Mouse (Mus musculus) erythroblast, adult 5-6 weeks (primary cell): ENCODE measurements around the gene Gm45208. TPM values are rescaled to one million over a fixed set of nuclear protein-coding genes. Genes with fewer than 3 reads are reported as not detected.
"Not testable (repeated sequence)": the region's sequence is repeated elsewhere in the genome, so short reads cannot be mapped to it uniquely, and the experiment has no call there.

Experiments
- ATAC-seq: replicated peaks from 2 replicates; pipeline ENCODE4 v1.8.0; 2016; ENCODE audit warnings: moderate number of reproducible peaks, mild to moderate bottlenecking, moderate TSS enrichment, inconsistent platforms; ENCODE audit not compliant: poor library complexity, low FRiP score, severe bottlenecking
- total RNA-seq, 2 experiments: library from RNA; stranded (forward) in 1 of 2; stranded (reverse) in 1 of 2; fragments of 150-400 nt in 1 of 2; fragments of 200-764, 138-1000 nt in 1 of 2; gene quantifications; 2 replicates each; pipeline versions ENCODE4 v1.2.3 to v1.2.4; 2015 to 2017; ENCODE audit warnings: low replicate concordance in 2 of 2

Gm45208 gene
- not detected in 2 replicates for total RNA-seq (2015; ENCODE audit: low replicate concordance)
- not detected in 2 replicates for total RNA-seq (2017; ENCODE audit: low replicate concordance)

DNA sequence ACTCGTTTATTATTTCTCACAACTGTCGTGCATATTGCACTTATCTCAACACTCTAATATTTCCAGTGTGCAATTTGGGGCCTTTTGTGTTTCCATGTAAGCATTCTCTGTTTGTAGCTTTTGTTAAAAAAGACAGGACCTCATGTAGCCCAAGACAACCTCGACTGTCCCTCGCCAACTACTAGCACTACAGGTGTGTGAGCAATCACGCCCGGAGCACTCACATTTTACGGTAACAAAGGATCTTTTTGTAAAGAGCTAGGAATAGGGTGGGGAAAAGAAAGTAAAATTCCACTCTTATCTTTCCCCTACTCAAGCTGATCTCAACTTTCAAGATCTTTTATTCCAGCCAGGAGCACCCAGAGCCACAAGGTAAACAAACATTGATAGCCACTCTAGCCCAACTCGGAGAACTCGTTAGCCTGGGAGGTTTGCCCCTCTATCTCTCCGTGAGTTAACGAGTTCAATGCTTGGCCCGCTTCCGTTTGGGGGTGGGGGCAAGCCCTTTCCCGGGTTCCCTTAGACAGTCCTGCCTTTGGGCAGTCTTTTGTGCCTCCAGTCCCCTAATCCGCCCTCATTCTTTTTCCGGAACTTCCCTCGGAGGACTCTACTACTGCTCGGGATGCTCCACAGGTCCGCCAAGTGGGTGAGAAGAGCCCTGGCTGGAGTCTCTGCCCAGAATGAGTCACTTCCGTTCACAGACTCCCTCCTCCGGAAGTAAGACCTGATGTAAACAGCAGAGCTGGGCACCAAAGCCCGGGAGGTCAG, at the start of gene Gm45208:
Gene Gm45208, plus strand, starts transcription at position 732 of the 768 bp plus-strand sequence.
- peak; percentile 96 for ATAC-seq

DNA sequence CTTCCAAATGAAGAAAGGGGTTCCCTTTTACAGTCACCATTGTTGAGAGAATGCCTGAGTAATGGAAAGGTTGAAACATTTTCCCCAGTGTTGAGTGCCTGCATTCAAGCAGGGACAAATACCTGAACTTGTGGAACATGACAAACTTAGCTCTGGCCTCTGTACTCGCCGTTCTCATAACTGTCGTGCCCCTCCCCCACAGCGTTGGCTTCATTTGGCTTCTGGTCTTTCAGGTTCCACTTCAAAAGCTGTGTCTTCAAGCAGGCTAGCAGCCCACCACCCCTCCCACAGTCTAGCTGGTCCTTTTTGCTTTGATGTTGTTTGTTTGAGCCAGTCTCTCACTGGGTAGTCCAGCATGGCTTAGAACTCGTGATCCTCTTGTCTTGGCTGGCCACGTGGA, 49.3 kb upstream of the Gm45208 start:
- ATAC-seq, result no peak

DNA sequence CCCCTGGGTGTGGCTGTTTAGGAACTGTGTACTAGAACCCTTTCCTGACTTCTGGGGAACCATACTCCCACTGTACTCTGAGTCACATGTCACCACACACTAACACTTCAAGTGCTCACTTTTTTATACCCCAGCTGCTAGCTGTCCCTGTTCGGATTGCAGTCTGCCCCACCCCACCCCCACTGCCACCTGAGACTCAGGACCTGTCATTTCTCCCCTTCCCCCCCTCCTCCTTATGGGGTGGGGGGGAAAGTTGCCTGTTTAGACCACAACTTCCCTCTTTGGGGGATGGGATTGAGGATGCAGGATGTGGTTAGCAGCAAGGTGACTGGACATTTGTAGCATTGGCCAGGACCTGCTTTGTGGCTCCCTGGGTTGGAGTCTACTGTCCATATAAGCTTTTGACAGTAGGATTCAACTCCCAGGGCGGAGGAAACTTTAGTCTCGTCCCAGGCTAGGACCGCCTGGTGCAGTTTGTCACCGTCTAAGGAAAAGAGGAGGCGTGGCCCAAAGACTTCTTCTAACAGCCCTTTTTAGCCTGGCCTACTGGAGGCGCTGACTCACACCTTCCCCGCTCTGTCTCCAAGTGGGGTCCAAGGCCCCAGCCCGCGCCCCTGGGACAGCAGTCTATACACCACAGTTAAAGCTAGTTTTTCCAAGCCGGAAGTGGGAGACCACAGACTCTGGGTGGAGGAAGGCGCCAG, 48.3 kb upstream of the Gm45208 start:
- no peak for ATAC-seq

DNA sequence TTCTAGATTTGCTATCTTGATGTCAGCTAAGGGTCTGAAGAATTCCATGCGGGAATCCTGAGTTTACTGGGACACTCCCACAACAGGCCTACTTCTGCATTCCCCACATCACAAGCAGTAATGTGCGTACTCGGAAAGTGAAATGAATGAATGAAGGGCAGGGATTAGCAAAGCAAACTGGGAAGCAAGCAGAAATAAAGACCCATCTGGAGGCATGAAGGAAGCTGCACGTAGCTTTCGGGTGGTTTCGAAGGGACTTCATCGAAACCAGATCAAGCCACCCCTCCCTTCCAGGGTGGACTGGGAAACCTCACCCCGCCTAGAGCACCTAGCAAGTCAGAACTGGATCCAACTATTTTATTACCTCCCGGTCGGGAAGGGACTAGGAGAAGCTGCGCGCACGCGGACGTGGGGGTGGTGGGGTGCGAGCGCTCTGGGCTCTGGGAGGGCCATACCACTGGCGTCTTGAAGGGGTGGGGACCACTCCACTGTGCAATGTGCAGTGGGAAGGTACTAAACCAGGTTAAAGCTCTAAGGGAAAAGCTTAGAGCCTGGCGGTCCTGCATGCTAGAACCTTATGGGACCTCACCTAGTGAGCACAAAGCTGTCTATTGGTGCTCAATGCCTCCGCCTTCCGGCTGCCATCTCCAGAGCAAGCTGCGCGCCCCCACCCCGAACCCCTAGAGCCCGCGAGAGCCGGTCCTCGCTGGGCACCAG, 47.6 kb upstream of the Gm45208 start:
- ATAC-seq, result no peak

DNA sequence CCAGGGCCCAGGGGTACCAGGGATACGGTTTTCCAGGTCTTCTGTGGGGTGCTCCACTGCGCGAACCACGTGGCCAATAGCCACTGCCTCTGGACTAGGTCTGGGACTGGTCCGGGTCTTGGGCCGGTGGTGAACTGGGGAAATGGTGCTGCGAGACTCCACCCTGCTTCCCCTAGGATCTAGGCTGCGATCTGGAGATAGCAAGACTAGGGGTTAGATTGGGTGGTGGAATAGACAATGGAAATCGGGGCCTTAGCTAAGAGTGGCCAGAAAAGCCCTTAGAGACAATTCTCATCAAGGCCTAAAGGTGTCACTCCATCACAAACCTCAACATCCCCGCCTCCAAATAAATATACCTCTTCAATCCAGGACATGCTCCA, 47.1 kb upstream of the Gm45208 start:
- ATAC-seq, result no peak

DNA sequence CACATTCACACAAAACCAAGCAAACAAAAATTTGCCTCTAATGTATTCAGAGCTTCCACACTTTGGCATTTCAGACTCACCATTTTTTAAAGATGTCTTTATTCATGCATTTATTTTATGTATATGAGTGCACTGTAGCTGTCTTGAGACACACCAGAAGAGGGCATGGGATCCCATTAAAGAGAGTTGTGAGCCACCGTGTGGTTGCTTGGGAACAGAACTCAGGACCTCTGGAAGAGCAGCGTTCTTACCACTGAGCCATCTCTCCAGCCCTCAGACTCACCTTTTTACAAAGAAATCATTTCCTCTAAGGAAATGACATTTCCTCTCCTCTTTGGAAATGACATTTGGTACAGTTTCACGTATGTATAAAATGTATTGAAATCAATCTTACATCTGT, 43.1 kb upstream of the Gm45208 start:
- no peak for ATAC-seq

DNA sequence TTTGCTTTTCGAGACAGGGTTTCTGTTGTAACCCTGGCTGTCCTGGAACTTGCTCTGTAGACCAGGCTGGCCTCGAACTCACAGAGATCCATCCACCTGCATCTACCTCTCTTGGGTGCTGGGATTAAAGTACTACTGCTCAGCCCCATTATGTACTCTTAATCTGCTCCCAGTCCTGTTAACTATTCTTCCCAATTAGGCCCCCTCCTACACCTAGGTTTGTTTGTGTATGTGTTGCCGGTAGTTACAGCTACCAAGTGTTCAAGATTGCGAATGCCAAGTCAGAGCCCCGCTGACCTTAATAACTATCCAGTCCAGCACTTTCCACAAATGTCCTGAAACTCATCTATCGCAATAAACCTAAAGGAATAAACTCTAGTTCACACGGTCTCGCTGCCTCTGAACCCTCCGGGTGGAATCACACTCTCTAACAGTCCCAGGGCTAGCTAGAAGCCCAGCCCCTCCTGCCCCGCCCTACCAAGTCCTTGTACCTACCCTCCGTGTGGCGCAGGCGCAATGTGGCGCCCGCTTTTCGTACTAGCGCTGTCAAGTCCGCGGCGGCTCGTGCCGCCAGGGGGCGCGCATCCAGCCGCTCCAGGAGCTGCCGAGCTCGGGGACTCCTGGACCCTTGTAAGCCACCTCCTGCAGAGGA, 42.5 kb upstream of the Gm45208 start:
- peak; percentile 99 for ATAC-seq

DNA sequence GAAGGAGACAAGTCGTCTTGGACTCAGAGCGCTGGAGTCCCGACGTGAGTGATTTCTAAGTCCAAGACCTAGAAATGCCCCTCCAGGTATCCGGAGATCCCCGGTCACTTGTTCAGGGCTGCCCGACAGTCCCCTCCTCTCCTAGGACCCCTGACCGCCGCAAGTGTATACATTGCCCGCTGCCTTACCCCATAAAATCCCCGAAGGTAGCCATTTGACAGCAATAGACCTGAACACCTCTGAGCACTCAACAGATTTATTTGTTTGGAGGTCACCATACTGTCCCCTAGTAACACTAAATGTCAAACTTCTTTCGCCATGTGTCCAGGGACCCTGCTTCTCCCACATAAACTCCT, 42.0 kb upstream of the Gm45208 start:
- ATAC-seq, result 0 out of 2 replicates have a peak, but pooled peaks have one; percentile 28

DNA sequence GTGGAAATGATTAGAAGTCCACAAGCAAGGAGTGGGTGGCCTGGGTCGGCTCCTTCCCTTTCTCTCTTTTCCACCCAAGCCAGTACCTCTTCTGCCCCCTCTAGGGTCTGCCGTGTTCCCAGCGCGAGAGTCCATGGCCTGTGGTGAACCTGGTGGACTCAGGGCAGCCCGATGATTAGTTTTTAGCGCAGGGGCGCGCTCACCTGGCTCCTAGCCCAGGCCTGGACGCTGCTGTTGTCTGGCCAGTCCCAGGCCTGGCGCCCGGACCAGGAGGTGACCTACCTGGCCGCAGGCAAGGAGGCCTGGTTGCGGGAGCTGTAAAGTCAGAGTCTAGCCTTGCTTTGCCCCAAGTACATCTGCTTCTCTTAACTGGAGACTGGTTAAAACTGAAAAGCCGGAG, 41.2 kb upstream of the Gm45208 start, which contains the start of gene Magix:
Gene Magix, minus strand, starts transcription at position 388 of the 400 bp plus-strand sequence.
- no peak for ATAC-seq

DNA sequence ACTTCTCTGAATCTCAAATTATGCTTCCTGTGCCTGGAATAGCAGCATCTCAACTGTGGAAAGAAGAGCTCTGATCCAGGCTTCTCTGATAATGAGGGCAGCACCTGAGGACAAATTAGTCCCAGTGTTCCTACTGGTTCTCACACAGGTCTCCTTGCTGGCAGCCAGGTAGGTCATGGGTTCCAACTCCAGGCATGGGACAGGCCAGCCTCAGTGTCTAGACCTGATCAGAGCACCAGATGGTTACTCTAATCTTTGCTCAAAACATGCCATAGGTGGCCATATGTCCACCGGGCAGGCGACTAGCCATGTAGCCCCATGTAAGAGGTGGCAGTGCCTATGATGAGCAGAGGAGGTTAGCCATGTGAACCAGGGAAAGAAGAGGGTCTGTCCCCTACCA, 33.7 kb upstream of the Gm45208 start:
- no peak for ATAC-seq

DNA sequence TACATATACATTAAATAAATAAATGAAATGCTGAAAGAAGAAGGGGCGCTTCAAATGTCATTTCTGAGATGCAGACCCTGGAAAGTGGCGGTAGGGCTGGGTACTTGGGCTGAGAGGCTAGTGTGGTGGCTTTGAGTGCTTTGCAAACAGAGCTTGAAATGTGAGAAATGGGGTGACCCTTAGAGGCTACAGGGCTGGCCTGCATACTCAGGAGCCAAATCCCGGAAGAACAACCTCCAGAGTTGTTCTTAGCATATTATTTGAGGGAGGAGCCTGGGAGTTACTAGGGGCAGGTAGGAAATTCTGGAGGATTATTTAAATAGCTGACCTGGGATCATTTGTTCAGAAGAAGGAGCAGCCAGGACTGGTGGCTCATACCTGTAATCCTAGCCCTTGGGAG, 31.6 kb upstream of the Gm45208 start:
- ATAC-seq, result no peak

DNA sequence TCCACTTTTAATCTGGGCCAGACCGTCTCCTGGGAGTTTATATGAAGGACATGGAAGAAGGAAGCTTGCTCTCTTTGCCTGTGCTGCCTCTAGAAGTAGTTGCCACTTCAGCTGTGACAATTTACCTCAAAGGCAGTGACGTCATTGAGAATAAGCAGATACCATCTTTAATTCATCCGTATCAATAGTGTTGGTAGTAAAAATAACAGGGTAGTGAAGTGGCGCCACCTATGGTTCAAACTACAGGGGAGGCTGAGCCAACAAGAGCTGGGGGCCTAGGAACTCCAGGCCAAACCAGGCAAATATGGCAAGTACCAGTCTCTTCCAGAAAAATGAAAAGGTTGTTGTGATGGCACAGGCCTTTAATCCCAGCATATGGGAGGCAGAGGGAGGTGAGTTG, 29.2 kb upstream of the Gm45208 start:
- ATAC-seq, result no peak

DNA sequence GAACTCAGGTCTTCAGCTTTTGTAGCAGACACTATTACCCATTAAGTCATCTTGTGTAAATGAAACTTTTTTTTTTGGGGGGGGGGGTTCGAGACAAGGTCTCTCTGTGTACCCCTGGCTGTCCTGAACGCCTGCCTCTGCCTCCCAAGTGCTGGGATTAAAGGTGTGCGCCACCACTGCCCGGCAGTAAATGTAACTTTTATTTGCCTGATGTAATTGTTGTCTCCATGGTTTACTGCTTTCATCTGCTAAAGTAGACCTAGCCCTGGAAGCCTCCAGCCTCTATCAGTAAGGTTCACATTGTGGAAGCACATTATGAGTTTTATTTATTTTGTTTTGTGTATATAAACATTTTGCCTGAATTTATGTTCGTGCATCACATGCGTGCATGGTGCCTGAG, 25.5 kb upstream of the Gm45208 start:
- ATAC-seq, result peak; percentile 17; the same call in 1 of the 2 replicates

DNA sequence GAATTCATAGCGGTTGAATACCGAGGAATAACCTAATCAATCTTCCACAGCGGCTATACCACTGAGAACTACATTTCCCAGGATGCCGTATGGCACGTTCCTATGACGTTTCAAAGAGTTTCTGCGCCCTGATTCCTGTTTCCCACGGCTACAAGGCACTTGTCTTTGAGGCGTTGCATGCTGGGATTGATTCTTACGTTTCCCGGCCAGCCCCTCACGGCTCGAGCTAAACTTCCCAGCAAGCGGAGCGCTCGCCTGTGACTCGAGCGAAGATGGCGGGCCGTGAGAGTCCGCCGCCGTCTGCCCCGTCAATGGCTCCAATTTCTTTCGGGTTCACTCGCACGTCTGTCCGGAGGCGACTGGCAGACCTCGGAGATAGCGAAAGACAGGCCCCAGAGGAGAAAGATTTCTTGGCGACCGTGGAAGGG, 25.1 kb upstream of the Gm45208 start, which contains the start of gene Gpkow:
Gene Gpkow, plus strand, starts transcription at position 178 of the 428 bp plus-strand sequence.
- ATAC-seq, result peak; percentile 100

DNA sequence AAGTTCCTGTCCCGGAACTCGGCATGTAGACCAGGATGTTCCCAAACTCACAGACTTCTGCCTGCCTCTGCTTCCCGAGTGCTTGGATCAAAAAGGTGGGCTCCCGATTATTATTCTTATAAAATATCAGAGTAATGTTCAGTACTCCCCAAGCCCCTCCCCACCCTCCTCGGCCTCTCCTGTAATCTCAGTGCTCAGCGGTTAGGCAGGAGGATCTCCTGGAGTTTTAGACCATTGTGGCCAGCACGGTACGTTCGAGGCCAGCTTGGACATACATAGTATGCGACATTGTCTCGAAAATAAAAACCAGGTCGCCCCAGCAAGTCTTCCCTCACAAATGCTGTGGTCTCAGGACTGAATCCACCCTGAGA, 8.3 kb upstream of the Gm45208 start:
- peak; percentile 36 for ATAC-seq

DNA sequence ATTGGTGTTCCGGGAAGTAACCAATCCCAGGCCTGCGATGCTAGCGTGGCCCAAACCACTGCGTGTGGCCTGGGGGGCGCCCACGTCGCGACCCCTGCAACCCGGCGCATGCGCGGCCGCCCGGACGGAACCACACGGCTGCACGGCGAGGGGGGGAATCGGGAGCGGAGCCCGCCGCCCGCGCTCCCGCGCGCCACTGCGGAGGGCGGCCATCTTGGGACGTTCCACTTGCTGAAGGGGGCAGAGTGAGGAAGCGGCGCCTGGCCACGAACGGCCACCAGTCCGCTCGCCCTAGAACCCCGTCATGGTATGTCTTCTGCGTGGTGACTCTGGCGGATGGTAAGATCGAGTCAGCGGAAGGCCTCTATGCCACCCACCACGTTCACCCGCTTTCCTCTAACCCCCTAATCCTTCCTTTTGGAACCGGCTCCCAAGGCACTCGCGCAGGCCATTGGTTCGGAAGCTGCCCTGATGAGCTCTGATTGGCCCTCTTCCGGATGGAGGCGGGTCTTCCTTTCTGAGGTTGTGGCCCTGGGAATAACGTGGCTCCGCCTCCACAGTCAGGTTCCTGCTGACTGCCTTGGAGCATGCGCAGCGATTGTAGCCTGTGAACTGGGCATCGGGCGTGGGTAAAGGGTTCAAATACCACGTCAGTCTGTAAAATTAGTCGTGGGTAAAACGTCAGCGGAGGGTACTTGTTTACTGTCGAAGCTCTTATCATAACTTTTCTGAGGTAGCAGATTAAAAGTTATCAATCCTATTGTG, 7.7 kb upstream of the Gm45208 start, which contains the start of gene Wdr45:
Gene Wdr45, plus strand, starts transcription at position 199 of the 765 bp plus-strand sequence.
- peak; percentile 98 for ATAC-seq

DNA sequence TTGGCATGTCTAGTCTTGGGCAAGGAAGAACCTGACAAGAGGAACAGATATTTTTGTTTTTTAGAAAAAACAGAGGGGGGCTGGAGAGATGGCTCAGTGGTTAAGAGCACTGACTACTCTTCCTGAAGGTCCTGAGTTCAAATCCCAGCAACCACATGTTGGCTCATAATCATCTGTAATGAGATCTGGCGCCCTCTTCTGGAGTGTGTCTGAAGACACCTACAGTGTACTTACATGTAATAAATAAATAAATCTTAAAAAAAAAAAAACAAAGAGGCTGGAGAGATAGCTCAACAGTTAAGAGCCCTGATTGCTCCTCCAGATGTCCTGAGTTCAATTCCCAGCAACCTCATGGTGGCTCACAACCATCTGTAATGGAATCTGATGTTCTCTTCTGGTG, 6.0 kb upstream of the Gm45208 start:
- not testable (repeated sequence) for ATAC-seq

DNA sequence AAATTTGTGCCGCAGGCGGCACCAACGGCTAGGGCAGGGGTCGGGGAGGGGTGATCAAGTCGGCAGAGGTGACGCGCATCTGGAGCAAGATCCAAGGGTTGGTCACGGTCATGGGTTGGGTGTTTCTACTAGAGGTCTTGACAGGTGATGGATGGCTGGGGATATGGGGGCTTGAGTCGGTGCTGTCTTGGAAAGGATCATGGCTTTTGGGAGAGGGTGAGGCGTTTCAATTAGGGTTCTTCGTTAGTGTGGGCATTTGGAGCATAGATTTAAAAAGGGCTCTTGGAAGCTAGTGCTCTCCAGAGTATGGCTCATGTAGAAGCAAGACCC, 202 bp downstream of the Gm45208 start:
- ATAC-seq, result no peak

DNA sequence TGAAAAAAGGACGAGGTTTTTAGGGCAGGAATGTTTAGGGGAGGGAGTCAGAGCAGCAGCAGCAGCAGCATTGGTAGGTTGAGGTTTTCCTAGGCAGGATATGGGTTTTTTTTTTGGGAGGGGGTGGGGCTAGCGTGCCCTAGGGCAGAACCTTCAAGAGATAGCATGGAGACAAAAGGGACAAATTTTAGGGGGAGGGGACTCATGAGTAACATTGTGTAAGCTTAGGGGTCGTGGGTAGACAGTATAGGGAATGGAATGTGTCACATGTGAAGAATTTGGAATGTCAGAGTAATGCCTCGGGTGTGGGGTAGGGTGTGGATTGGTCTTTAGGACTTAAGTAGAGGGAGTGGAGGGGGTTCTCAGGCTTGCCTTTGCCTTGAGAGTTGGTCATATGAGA, 646 bp downstream of the Gm45208 start:
- no peak for ATAC-seq
